Mouse (Mus musculus) CH12.LX (cell line): ENCODE measurements around the gene Folr2. TPM values are rescaled to one million over a fixed set of nuclear protein-coding genes. Genes with fewer than 3 reads are reported as not detected.

Source experiments
- DNase-seq: peaks from one replicate; pipeline ENCODE4 v3.0.0-alpha.2; 2013; ENCODE audit errors: extremely low read depth
- H3K27ac ChIP-seq: 2 replicates; pipeline ENCODE4 v1.5.1; 2012; ENCODE audit warnings: low read depth, mild to moderate bottlenecking, control low read depth, moderate library complexity; ENCODE audit not compliant: insufficient read depth
- H3K27me3 ChIP-seq: replicated peaks from 2 replicates; pipeline ENCODE3; 2012; ENCODE audit warnings: inconsistent platforms
- H3K36me3 ChIP-seq, 2 experiments: replicated peaks in 1 of 2; 2 replicates each; pipeline versions ENCODE3 to v1.6.1; 2012; ENCODE audit warnings: inconsistent platforms in 1 of 2, low read length in 1 of 2, mild to moderate bottlenecking in 1 of 2, mixed read lengths in 1 of 2, moderate library complexity in 1 of 2; ENCODE audit not compliant: control insufficient read depth in 1 of 2, insufficient read depth in 1 of 2
- H3K4me1 ChIP-seq, 2 experiments: 2 replicates each; pipeline ENCODE4 v1.6.1; 2012; ENCODE audit warnings: inconsistent platforms in 1 of 2, moderate library complexity in 1 of 2; ENCODE audit not compliant: insufficient read depth in 2 of 2, control insufficient read depth in 1 of 2
- H3K4me2 ChIP-seq: 2 replicates; pipeline ENCODE4 v1.6.1; 2012; ENCODE audit warnings: low read depth, mild to moderate bottlenecking, control low read depth; ENCODE audit not compliant: poor library complexity, insufficient read depth, severe bottlenecking
- H3K4me3 ChIP-seq, 3 experiments: fragments of 150-350 bp in 1 of 3; sonication (generic) in 1 of 3; replicated peaks in 1 of 3; 2 replicates each; pipeline versions ENCODE3 to v1.5.1; 2011 to 2012; ENCODE audit warnings: low read depth in 2 of 3, low read length in 2 of 3, mild to moderate bottlenecking in 2 of 3, moderate library complexity in 2 of 3, control low read depth in 1 of 3, improper control_type of control experiment in 1 of 3, inconsistent platforms in 1 of 3, mixed read lengths in 1 of 3; ENCODE audit not compliant: poor library complexity in 1 of 3
- H3K79me2 ChIP-seq: replicated peaks from 2 replicates; pipeline ENCODE4 v1.6.1; 2012; ENCODE audit warnings: mild to moderate bottlenecking, moderate library complexity; ENCODE audit not compliant: control insufficient read depth, poor library complexity, insufficient read depth, severe bottlenecking; ENCODE audit errors: extremely low read depth
- H3K9ac ChIP-seq: 2 replicates; pipeline ENCODE4 v1.6.1; 2012; ENCODE audit warnings: low read depth, mild to moderate bottlenecking, control low read depth, moderate library complexity; ENCODE audit not compliant: insufficient read depth
- H3K9me3 ChIP-seq: replicated peaks from 2 replicates; pipeline ENCODE3; 2012; ENCODE audit warnings: low read length, inconsistent platforms, mixed read lengths
- CTCF ChIP-seq, 2 experiments: IDR thresholded peaks in 1 of 2; conservative IDR thresholded peaks in 1 of 2; 2 replicates each; pipeline ENCODE4 v1.5.1; 2011 to 2012; ENCODE audit warnings: low read depth in 2 of 2, low read length in 2 of 2, improper control_type of control experiment in 1 of 2, inconsistent platforms in 1 of 2, mild to moderate bottlenecking in 1 of 2, moderate library complexity in 1 of 2
- EP300 ChIP-seq: IDR thresholded peaks from 2 replicates; pipeline ENCODE4 v1.6.1; 2011; ENCODE audit warnings: low read length, improper control_type of control experiment
- ETS1 ChIP-seq: conservative IDR thresholded peaks from 2 replicates; pipeline ENCODE4 v1.6.1; 2012; ENCODE audit warnings: low read depth, mild to moderate bottlenecking, inconsistent platforms, low read length, improper control_type of control experiment, moderate library complexity
- HCFC1 ChIP-seq: IDR thresholded peaks from 2 replicates; pipeline ENCODE4 v1.6.1; 2012; ENCODE audit warnings: low read depth, mild to moderate bottlenecking, inconsistent platforms, low read length, improper control_type of control experiment
- IRF4 ChIP-seq: IDR thresholded peaks from 2 replicates; pipeline ENCODE4 v1.6.1; 2014; ENCODE audit warnings: low read depth, mild to moderate bottlenecking, inconsistent platforms, low read length, improper control_type of control experiment
- JUN ChIP-seq: IDR thresholded peaks from 2 replicates; pipeline ENCODE4 v1.6.1; 2011; ENCODE audit warnings: low read depth, mild to moderate bottlenecking, low read length, improper control_type of control experiment, moderate library complexity; ENCODE audit not compliant: insufficient read depth
- MAFK ChIP-seq: IDR thresholded peaks from 2 replicates; pipeline ENCODE4 v1.6.1; 2011; ENCODE audit warnings: low read length, improper control_type of control experiment; ENCODE audit not compliant: insufficient replicate concordance
- MAZ ChIP-seq: IDR thresholded peaks from 2 replicates; pipeline ENCODE4 v1.6.1; 2012; ENCODE audit warnings: low read depth, mild to moderate bottlenecking, inconsistent platforms, low read length, improper control_type of control experiment, moderate library complexity
- MYC ChIP-seq: IDR thresholded peaks from 2 replicates; pipeline ENCODE4 v1.6.1; 2011; ENCODE audit warnings: low read depth, mild to moderate bottlenecking, improper control_type of control experiment, low read length
- NRF1 ChIP-seq: IDR thresholded peaks from 2 replicates; pipeline ENCODE4 v1.6.1; 2014; ENCODE audit warnings: low read depth, mild to moderate bottlenecking, inconsistent platforms, low read length, improper control_type of control experiment, moderate library complexity
- RAD21 ChIP-seq: IDR thresholded peaks from 2 replicates; pipeline ENCODE4 v1.6.1; 2011; ENCODE audit warnings: low read depth, mild to moderate bottlenecking, low read length, improper control_type of control experiment, moderate library complexity
- RCOR1 ChIP-seq: conservative IDR thresholded peaks from 2 replicates; pipeline ENCODE4 v1.6.1; 2012; ENCODE audit warnings: low read depth, mild to moderate bottlenecking, inconsistent platforms, low read length, improper control_type of control experiment
- SMC3 ChIP-seq: IDR thresholded peaks from 2 replicates; pipeline ENCODE4 v1.6.1; 2011; ENCODE audit warnings: low read depth, low read length, improper control_type of control experiment
- TCF12 ChIP-seq: IDR thresholded peaks from 2 replicates; pipeline ENCODE4 v1.6.1; 2014; ENCODE audit warnings: low read depth, mild to moderate bottlenecking, inconsistent platforms, low read length, improper control_type of control experiment
- USF1 ChIP-seq: IDR thresholded peaks from 2 replicates; pipeline ENCODE4 v1.6.1; 2014; ENCODE audit warnings: low read depth, mild to moderate bottlenecking, inconsistent platforms, low read length, improper control_type of control experiment
- dilution Hi-C: fragments of 300-500 bp; cut with MboI; formaldehyde crosslinking; loops from 2 replicates; pipeline ENCODE4 v1.14.3; 2020; ENCODE audit warnings: low sequenced_read_pairs; ENCODE audit not compliant: extremely low pct_unique_long_range_greater_than_20kb, extremely low pct_ligation_motif_present
- in situ Hi-C: fragments of 300-500 bp; cut with MboI; formaldehyde crosslinking; loops from 3 replicates; pipeline ENCODE4 v1.14.3; 2019; ENCODE audit warnings: low sequenced_read_pairs, low pct_ligation_motif_present, low pct_unique_long_range_greater_than_20kb, mixed read lengths
- polyA plus RNA-seq: library from polyadenylated mRNA; unstranded; fragments of >175 nt; gene quantifications from 2 replicates; pipeline ENCODE4 v1.2.1, GENCODE M21; 2012; ENCODE audit warnings: low read depth; ENCODE audit not compliant: insufficient read length
- total RNA-seq, 2 experiments: library from RNA; depleted of rRNA; stranded (reverse); fragments of 300-350 nt in 1 of 2; fragments of >200 nt in 1 of 2; gene quantifications; 2 replicates each; pipeline ENCODE4 v1.2.3; 2012 to 2014

Gene Folr2
- total and polyA plus RNA-seq, 3 experiments: not detected

- Histone ChIP-seq H3K4me3 (no peak within 1 kb of the TSS), H3K36me3 (no peaks in the 10 kb centered on the region), H3K27me3 (no peaks in the 10 kb centered on the region), H3K79me2 (no peaks in the 10 kb centered on the region), H3K4me1 (peaks cover 2 to 8% of the 10 kb centered on the region in 2 experiments; a peak in 3 of 4 replicates), H3K27ac (no peak within 1 kb of the TSS), H3K9me3 (peaks cover 3% of the 10 kb centered on the region), H3K4me2 (no peak within 1 kb of the TSS), H3K9ac (no peak within 1 kb of the TSS)
- no peak for TF ChIP-seq IRF4
- no peak for TF ChIP-seq RCOR1
- no peak for TF ChIP-seq USF1
- no peak for TF ChIP-seq MAZ
- TF ChIP-seq EP300: no peak
- no peak for TF ChIP-seq SMC3
- no peak for TF ChIP-seq RAD21
- TF ChIP-seq NRF1: no peak
- no peak for TF ChIP-seq ETS1
- no peak for DNase-seq
- in situ Hi-C loops: no loop called here
- dilution Hi-C loops: no loop called here
Observed at GRCm38 (mm10) chr7:101863415-101863814, 6.4 kb upstream of the Folr2 start, which contains the start of gene Anapc15. Anapc15 (plus strand) TSS chr7:101863715.

DNA sequence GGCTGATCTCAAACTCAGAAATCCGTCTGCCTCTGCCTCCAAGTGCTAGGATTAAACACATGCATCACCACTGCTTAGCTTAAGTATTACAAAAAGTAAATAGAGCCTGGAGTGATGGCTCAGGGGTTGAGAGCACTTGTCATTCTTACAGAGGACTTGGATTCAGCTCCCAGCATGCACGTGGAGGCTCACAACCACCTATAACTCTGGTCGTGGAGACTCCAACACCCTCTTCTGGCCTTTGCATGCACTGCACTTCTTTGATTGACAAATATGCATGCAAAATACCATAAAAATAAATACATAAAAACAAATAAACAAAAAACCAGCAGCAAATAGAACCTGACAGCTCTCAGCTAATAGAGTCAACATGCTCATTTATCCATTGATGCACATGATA lies 5.3 kb upstream of the Folr2 start:
- dilution Hi-C loops: no loop called here
- no peak overlapping the region for H3K4me2 ChIP-seq
- no peak overlapping the region for H3K9ac ChIP-seq
- H3K27ac ChIP-seq: no peak overlapping the region
- H3K9me3 ChIP-seq: peaks cover 3% of the 10 kb centered on the region
- DNase-seq: no peak
- in situ Hi-C loops: no loop called here
- TF ChIP-seq TCF12: no peak
- no peak; the same call in 1 of the 2 replicates for TF ChIP-seq RAD21
- TF ChIP-seq CTCF (conservative IDR thresholded peaks at IDR 0.05 in 1 of 2, IDR thresholded peaks at IDR 0.05 in 1 of 2; ENCODE audit: low read depth in 2 of 2, low read length in 2 of 2): peak in 1 of 2 experiments; percentile 14; a peak in 2 of 4 replicates
- TF ChIP-seq HCFC1: no peak
- TF ChIP-seq MYC: no peak
- no peaks in the 10 kb centered on the region for H3K79me2 ChIP-seq
- no peaks in the 10 kb centered on the region for H3K27me3 ChIP-seq
- H3K4me1 ChIP-seq: peaks cover 4 to 19% of the 10 kb centered on the region in 2 experiments; a peak in 2 of 4 replicates
- no peak overlapping the region for H3K4me3 ChIP-seq
- no peaks in the 10 kb centered on the region for H3K36me3 ChIP-seq

- Histone ChIP-seq H3K4me3 (no peak overlapping the region), H3K36me3 (no peaks in the 10 kb centered on the region), H3K4me2 (no peak overlapping the region), H3K27me3 (no peaks in the 10 kb centered on the region), H3K9me3 (peaks cover 3% of the 10 kb centered on the region), H3K79me2 (no peaks in the 10 kb centered on the region), H3K9ac (no peak overlapping the region), H3K27ac (no peak overlapping the region)
- DNase-seq: no peak
- in situ Hi-C loops (no loop called here), dilution Hi-C loops (no loop called here)
- TF ChIP-seq JUN (no peak), MAFK (0 out of 2 replicates have a peak, but pooled peaks have one; percentile 45)
- TF ChIP-seq, all 38 proteins: peak for 1
- peaks cover 4 to 26% of the 10 kb centered on the region in 2 experiments; a peak in 2 of 4 replicates for H3K4me1 ChIP-seq
Observed at GRCm38 (mm10) chr7:101860978-101861377, 4.0 kb upstream of the Folr2 start.
